Mouse (Mus musculus): ENCODE results near the gene Cyp27b1. TPM values are rescaled to one million over a fixed set of nuclear protein-coding genes. Genes with fewer than 3 reads are reported as not detected.

The Cyp27b1 gene
- polyA plus RNA-seq, 1 experiment from 2014 or later, result 0.28 TPM

MicroRNAs encoded within 50 kb of the gene (microRNA counts, 519-probe panel; counts per million panel counts)
- microRNA mmu-miR-546, result not detected

Small RNA genes lying within 50 kb of the gene (microRNA-seq; reads per million reads assigned to microRNA genes)
- gene Mir546, result not detected

Other genes with a start within 250 kb of the Cyp27b1 start
- gene Atp23, start 146.9 kb upstream of the Cyp27b1 start, polyA plus RNA-seq (2015; fragmentation: Nextera tagmentation; extraction: Ambion mirVana), result 10.5 and 12.0 TPM in 2 replicates
- 21.9 and 26.9 TPM in 2 replicates for gene Ctdsp2, start 69.5 kb upstream of the Cyp27b1 start, polyA plus RNA-seq (2015; fragmentation: Nextera tagmentation; extraction: Ambion mirVana)
- gene Avil, start 47.5 kb upstream of the Cyp27b1 start, polyA plus RNA-seq (2015; fragmentation: Nextera tagmentation; extraction: Ambion mirVana), result 23.0 and 36.0 TPM in 2 replicates
- gene Tsfm, start 17.4 kb upstream of the Cyp27b1 start, polyA plus RNA-seq (2015; fragmentation: Nextera tagmentation; extraction: Ambion mirVana), result 53.3 and 65.1 TPM in 2 replicates
- 22.5 and 25.7 TPM in 2 replicates for gene Mettl1, start 6.8 kb upstream of the Cyp27b1 start, polyA plus RNA-seq (2015; fragmentation: Nextera tagmentation; extraction: Ambion mirVana)
- 0.20 and 0.25 TPM in 2 replicates for gene Eef1akmt3, start 6.7 kb upstream of the Cyp27b1 start, polyA plus RNA-seq (2015; fragmentation: Nextera tagmentation; extraction: Ambion mirVana)
- gene March9, start 11.9 kb downstream of the Cyp27b1 start, polyA plus RNA-seq (2015; fragmentation: Nextera tagmentation; extraction: Ambion mirVana), result 5.4 and 6.3 TPM in 2 replicates
- gene Cdk4, start 15.3 kb downstream of the Cyp27b1 start, polyA plus RNA-seq (2015; fragmentation: Nextera tagmentation; extraction: Ambion mirVana), result 1,139 and 1,291 TPM in 2 replicates
- gene Tspan31, start 22.0 kb downstream of the Cyp27b1 start, polyA plus RNA-seq (2015; fragmentation: Nextera tagmentation; extraction: Ambion mirVana), result 125 and 136 TPM in 2 replicates
- 1.9 and 2.3 TPM in 2 replicates for gene Agap2, start 27.0 kb downstream of the Cyp27b1 start, polyA plus RNA-seq (2015; fragmentation: Nextera tagmentation; extraction: Ambion mirVana)
- gene Os9, start 72.9 kb downstream of the Cyp27b1 start, polyA plus RNA-seq (2015; fragmentation: Nextera tagmentation; extraction: Ambion mirVana), result 146 and 151 TPM in 2 replicates
- 45.0 and 45.1 TPM in 2 replicates for gene B4galnt1, start 117.0 kb downstream of the Cyp27b1 start, polyA plus RNA-seq (2015; fragmentation: Nextera tagmentation; extraction: Ambion mirVana)
- 0.83 and 0.93 TPM in 2 replicates for gene Slc26a10, start 132.4 kb downstream of the Cyp27b1 start, polyA plus RNA-seq (2015; fragmentation: Nextera tagmentation; extraction: Ambion mirVana)
- 38.1 and 42.0 TPM in 2 replicates for gene Arhgef25, start 141.8 kb downstream of the Cyp27b1 start, polyA plus RNA-seq (2015; fragmentation: Nextera tagmentation; extraction: Ambion mirVana)
- 188 and 221 TPM in 2 replicates for gene Dtx3, start 147.5 kb downstream of the Cyp27b1 start, polyA plus RNA-seq (2015; fragmentation: Nextera tagmentation; extraction: Ambion mirVana)
- 20.2 and 20.7 TPM in 2 replicates for gene Pip4k2c, start 163.3 kb downstream of the Cyp27b1 start, polyA plus RNA-seq (2015; fragmentation: Nextera tagmentation; extraction: Ambion mirVana)
- gene Kif5a, start 215.1 kb downstream of the Cyp27b1 start, polyA plus RNA-seq (2015; fragmentation: Nextera tagmentation; extraction: Ambion mirVana), result 102 and 104 TPM in 2 replicates
- gene Dctn2, start 218.1 kb downstream of the Cyp27b1 start, polyA plus RNA-seq (2015; fragmentation: Nextera tagmentation; extraction: Ambion mirVana), result 285 and 322 TPM in 2 replicates
- 14.5 and 16.7 TPM in 2 replicates for gene Mbd6, start 240.8 kb downstream of the Cyp27b1 start, polyA plus RNA-seq (2015; fragmentation: Nextera tagmentation; extraction: Ambion mirVana)